Mouse (Mus musculus) heart, embryonic 14.5 days (tissue): Measurements from ENCODE around the gene Ddb2. TPM values are rescaled to one million over a fixed set of nuclear protein-coding genes. Genes with fewer than 3 reads are reported as not detected.

Experiments used
- ATAC-seq: fragments of 200-750 bp; cut with Nextera tagmentation; 2 replicates; pipeline ENCODE4 v1.8.0; 2017; ENCODE audit warnings: low read depth, moderate TSS enrichment; ENCODE audit not compliant: insufficient number of reproducible peaks, insufficient read depth, low FRiP score
- H3K27ac ChIP-seq, 2 experiments: fragments of 200-500 bp in 1 of 2; fragments of 300-500 bp in 1 of 2; sonication (generic) in 1 of 2; replicated peaks in 1 of 2; 2 replicates each; pipeline ENCODE4 v1.5.1; 2012 to 2014; ENCODE audit warnings: low read depth in 2 of 2, low read length in 2 of 2, control low read depth in 1 of 2, mild to moderate bottlenecking in 1 of 2, mixed read lengths in 1 of 2; ENCODE audit not compliant: control insufficient read depth in 1 of 2, insufficient read depth in 1 of 2
- H3K27me3 ChIP-seq: fragments of 300-500 bp; sonication (generic); 2 replicates; pipeline ENCODE4 v1.6.1; 2014; ENCODE audit warnings: mild to moderate bottlenecking, low read length, control low read depth; ENCODE audit not compliant: control insufficient read depth, insufficient read depth
- H3K36me3 ChIP-seq: fragments of 300-500 bp; sonication (generic); 2 replicates; pipeline ENCODE4 v1.6.1; 2014; ENCODE audit warnings: mild to moderate bottlenecking, control low read depth, low read length, mixed read lengths; ENCODE audit not compliant: control insufficient read depth, insufficient read depth
- H3K4me1 ChIP-seq, 2 experiments: fragments of 200-500 bp in 1 of 2; fragments of 300-500 bp in 1 of 2; sonication (generic) in 1 of 2; 2 replicates each; pipeline ENCODE4 v1.6.1; 2012 to 2014; ENCODE audit warnings: low read length in 2 of 2, control low read depth in 1 of 2, mixed read lengths in 1 of 2; ENCODE audit not compliant: control insufficient read depth in 2 of 2, insufficient read depth in 2 of 2
- H3K4me2 ChIP-seq: fragments of 300-500 bp; sonication (generic); 2 replicates; pipeline ENCODE4 v1.6.1; 2014; ENCODE audit warnings: mild to moderate bottlenecking, low read length
- H3K4me3 ChIP-seq, 2 experiments: fragments of 200-500 bp in 1 of 2; fragments of 300-500 bp in 1 of 2; sonication (generic) in 1 of 2; 2 replicates each; pipeline ENCODE4 v1.5.1; 2012 to 2014; ENCODE audit warnings: low read length in 2 of 2, mild to moderate bottlenecking in 2 of 2, control low read depth in 1 of 2, low read depth in 1 of 2, moderate library complexity in 1 of 2; ENCODE audit not compliant: control insufficient read depth in 1 of 2, insufficient read depth in 1 of 2
- H3K9ac ChIP-seq: fragments of 300-500 bp; sonication (generic); 2 replicates; pipeline ENCODE4 v1.6.1; 2014; ENCODE audit warnings: mild to moderate bottlenecking, low read length
- H3K9me3 ChIP-seq: fragments of 300-500 bp; sonication (generic); 2 replicates; pipeline ENCODE4 v1.6.1; 2016; ENCODE audit warnings: low read length, control low read depth; ENCODE audit not compliant: control insufficient read depth
- WGBS: fragments of 180-500 bp; shearing (Covaris S2); extraction: QIAGEN DNeasy Blood & Tissue Kit; methylation state at CpG from one replicate; pipeline ENCODE4 v1.1.7; 2014; 5-methylcytosine and 5-hydroxymethylcytosine counted together
- polyA plus RNA-seq: library from polyadenylated mRNA; unstranded; fragments of >200 nt; fragmentation: Nextera tagmentation; extraction: Ambion mirVana; gene quantifications from 2 replicates; pipeline ENCODE4 v1.2.1, GENCODE M21; 2014

The Ddb2 gene
- polyA plus RNA-seq = 7.0 and 8.3 TPM in 2 replicates

GRCm38 (mm10) chr2:91236601-91237510 lies at the start of gene Ddb2:
TSS of gene Ddb2 (minus strand) at chr2:91236982.
- WGBS = 2% methylated on average over 46 of the region's 48 CpGs
- Histone ChIP-seq H3K4me3 (peak within 1 kb of the TSS; percentile 71 to 79), H3K4me2 (peak within 1 kb of the TSS; percentile 97), H3K9ac (peak within 1 kb of the TSS; percentile 83), H3K9me3 (no peaks in the 10 kb centered on the region), H3K4me1 (peaks cover 0 to 7% of the 10 kb centered on the region in 2 experiments; a peak in 2 of 4 replicates), H3K36me3 (0 out of 2 replicates have a peak, but pooled peaks cover 6% of the 10 kb centered on the region), H3K27ac (peak within 1 kb of the TSS; percentile 92 to 97), H3K27me3 (no peaks in the 10 kb centered on the region)
- peak; percentile 99 for ATAC-seq

DNA sequence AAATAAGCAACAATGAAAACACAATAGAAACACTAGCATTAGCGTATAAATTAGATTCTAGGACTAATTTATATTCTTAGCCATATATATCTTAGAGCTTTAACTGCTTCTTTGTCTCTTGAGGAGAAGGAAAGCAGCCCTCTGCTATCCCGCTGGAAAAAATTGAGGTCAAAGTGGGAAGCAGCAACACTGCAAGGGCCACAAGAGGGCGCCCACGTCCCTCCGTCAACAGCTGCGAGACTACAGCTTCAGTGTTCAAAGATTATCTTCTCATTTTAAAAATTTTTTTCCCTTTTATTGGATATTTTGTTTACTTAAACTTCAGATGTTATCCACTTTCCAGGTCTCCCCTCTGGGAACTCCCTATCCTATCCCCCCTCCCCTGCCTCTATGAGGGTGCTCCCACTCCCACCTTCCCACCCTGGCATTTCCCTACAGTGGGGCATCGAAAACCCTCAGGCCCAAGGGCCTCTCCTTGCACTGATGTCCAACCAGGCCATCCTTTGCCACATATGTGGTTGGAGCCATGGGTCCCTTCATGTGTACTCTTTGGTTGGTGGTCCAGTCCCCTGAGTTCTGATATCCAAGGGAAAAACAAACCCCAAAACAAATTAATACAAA lies 49.2 kb upstream of the Ddb2 start:
- no peaks in the 10 kb centered on the region for H3K9me3 ChIP-seq
- ATAC-seq = no peak
- 13% methylated on average over 7 of the region's 7 CpGs for WGBS
- H3K4me2 ChIP-seq = no peak overlapping the region
- no peaks in the 10 kb centered on the region for H3K36me3 ChIP-seq
- H3K4me1 ChIP-seq = peaks cover 16 to 17% of the 10 kb centered on the region in 2 experiments
- no peak overlapping the region for H3K27ac ChIP-seq
- H3K9ac ChIP-seq = no peak overlapping the region
- no peak overlapping the region for H3K4me3 ChIP-seq
- H3K27me3 ChIP-seq = no peaks in the 10 kb centered on the region

GRCm38 (mm10) chr2:91284375-91285199 lies 47.8 kb upstream of the Ddb2 start:
- Histone ChIP-seq H3K36me3 (no peaks in the 10 kb centered on the region), H3K4me1 (peaks cover 14 to 17% of the 10 kb centered on the region in 2 experiments), H3K27me3 (no peaks in the 10 kb centered on the region), H3K9me3 (no peaks in the 10 kb centered on the region), H3K9ac (no peak overlapping the region; the same call in 1 of the 2 replicates), H3K27ac (0 out of 4 replicates have a peak overlapping the region, but pooled peaks have one; percentile 12 to 29), H3K4me3 (no peak overlapping the region), H3K4me2 (no peak overlapping the region)
- 55% methylated on average over 13 of the region's 13 CpGs for WGBS
- ATAC-seq = no peak

- Histone ChIP-seq H3K9me3 (no peaks in the 10 kb centered on the region), H3K36me3 (no peaks in the 10 kb centered on the region), H3K4me1 (peaks cover 14 to 17% of the 10 kb centered on the region in 2 experiments), H3K9ac (no peak overlapping the region), H3K27me3 (no peaks in the 10 kb centered on the region), H3K27ac (no peak overlapping the region), H3K4me3 (no peak overlapping the region), H3K4me2 (no peak overlapping the region)
- 60% methylated on average over 3 of the region's 3 CpGs for WGBS
- ATAC-seq = no peak
Measured at GRCm38 (mm10) chr2:91283972-91284371, 47.2 kb upstream of the Ddb2 start.

DNA sequence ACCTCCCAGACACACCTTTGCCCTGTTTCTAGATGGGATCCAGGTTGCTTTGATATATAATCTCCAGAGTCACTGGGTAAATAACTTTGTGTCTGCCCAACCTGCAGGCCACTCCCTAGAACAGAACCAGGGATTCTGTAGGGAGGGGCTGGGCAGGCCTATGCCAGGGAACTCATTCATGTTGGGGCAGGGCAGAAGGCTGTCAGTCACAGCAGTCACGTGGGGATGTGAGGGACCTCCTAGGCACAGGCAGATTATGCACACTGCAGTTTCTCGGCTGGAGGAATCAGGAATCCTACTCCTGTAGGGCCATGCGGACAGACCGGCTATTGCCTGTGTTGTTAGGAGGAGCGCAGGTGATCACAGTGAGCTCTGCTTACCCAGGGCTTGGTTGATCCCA lies 44.6 kb upstream of the Ddb2 start:
- Histone ChIP-seq H3K27ac (no peak overlapping the region), H3K4me2 (no peak overlapping the region), H3K27me3 (no peaks in the 10 kb centered on the region), H3K4me3 (no peak overlapping the region), H3K9ac (no peak overlapping the region), H3K4me1 (peaks cover 14 to 17% of the 10 kb centered on the region in 2 experiments), H3K36me3 (peaks cover 16% of the 10 kb centered on the region), H3K9me3 (no peaks in the 10 kb centered on the region)
- peak; percentile 23; the same call in 1 of the 2 replicates for ATAC-seq
- WGBS = 37% methylated on average over 5 of the region's 5 CpGs

DNA sequence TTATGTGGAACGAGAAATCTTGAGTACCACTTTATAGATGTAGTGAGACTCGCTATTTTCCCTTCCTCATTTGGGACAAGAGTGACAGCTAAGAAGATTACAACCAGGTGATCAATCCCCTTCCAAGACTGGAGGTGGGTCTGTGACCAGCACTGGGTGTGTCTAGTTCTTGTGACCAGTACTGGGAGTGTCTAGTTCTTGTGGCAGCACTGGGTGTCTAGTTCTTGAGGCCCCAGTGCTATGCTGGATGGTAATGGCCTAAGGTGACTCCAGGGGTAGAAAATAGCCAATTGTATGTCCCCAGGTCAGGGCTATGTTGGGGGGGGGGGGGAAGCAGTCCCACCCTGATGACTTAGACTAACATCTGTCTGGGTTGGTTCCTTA lies 42.6 kb upstream of the Ddb2 start:
- no peak overlapping the region for H3K4me2 ChIP-seq
- no peak for ATAC-seq
- WGBS = 60% methylated on average over 2 of the region's 2 CpGs

GRCm38 (mm10) chr2:91278749-91279371 lies 42.1 kb upstream of the Ddb2 start:
- H3K9me3 ChIP-seq = no peaks in the 10 kb centered on the region
- no peak overlapping the region for H3K9ac ChIP-seq
- no peak overlapping the region for H3K4me2 ChIP-seq
- peaks cover 41% of the 10 kb centered on the region for H3K36me3 ChIP-seq
- 31% methylated on average over 10 of the region's 10 CpGs for WGBS
- H3K4me3 ChIP-seq = no peak overlapping the region
- no peak for ATAC-seq
- H3K4me1 ChIP-seq = peaks cover 10% of the 10 kb centered on the region in 2 experiments
- no peak overlapping the region for H3K27ac ChIP-seq
- H3K27me3 ChIP-seq = no peaks in the 10 kb centered on the region

More for the DNA sequence above, 42.6 kb upstream of the Ddb2 start:
- peaks cover 11 to 13% of the 10 kb centered on the region in 2 experiments for H3K4me1 ChIP-seq
- no peak overlapping the region for H3K4me3 ChIP-seq
- H3K36me3 ChIP-seq = peaks cover 36% of the 10 kb centered on the region
- H3K9ac ChIP-seq = no peak overlapping the region
- H3K9me3 ChIP-seq = no peaks in the 10 kb centered on the region
- H3K27me3 ChIP-seq = no peaks in the 10 kb centered on the region
- no peak overlapping the region for H3K27ac ChIP-seq
